Mouse (Mus musculus): ENCODE results near the gene Stxbp6.

DNA sequence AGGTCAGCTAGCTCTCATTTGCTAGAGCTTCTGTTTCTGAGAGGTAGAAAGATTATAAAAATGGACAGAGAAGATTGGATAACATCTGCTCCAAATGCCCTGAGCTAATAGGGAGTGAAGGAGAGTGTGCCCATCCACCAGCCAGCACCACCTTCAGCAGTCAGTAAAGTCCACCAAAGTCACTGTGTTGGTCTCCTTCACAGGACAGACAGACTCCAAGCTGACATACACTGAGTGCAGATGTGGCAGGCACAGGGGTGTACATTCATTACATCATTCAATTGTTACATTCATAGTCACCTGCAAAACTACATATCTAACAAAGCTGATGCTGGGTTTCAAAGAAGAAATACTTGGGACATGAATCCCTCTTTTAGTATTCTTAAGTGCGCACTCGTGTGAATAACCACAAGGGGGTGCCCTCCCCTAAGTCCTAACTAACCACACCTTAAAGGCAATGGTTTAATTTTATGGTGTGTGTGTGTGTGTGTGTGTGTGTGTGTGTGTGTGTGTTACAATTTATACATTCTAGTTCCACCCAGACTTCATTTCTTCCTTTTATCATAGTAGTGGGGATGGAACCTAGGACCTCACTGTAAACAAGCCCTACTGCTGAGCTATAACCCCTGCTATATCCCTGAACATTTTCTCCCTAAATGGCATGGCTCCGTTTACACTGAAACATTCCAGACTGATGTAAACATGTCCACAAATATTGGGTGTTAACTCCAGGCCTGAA lies 225.9 kb downstream of the Stxbp6 start:
- no peak for TF ChIP-seq CTCF (IDR thresholded peaks at IDR 0.05; ENCODE audit: low read depth, low read length)
- TF ChIP-seq POLR2A (IDR thresholded peaks at IDR 0.05; ENCODE audit: insufficient read depth, low read length) = no peak
